Mouse (Mus musculus) lung, postnatal 0 days (tissue): ENCODE measurements around the gene Asic2. TPM values are rescaled to one million over a fixed set of nuclear protein-coding genes. Genes with fewer than 3 reads are reported as not detected.

ENCODE experiments used
- ATAC-seq: fragments of 200-750 bp; cut with Nextera tagmentation; 2 replicates; pipeline ENCODE4 v1.8.0; 2017; ENCODE audit warnings: moderate library complexity
- DNase-seq: peaks from one replicate; pipeline ENCODE4 v3.0.0-alpha.2; 2016; ENCODE audit warnings: low spot score
- H3K27ac ChIP-seq: fragments of 300-500 bp; sonication (generic); 2 replicates; pipeline ENCODE4 v1.5.1; 2014; ENCODE audit warnings: antibody characterized with exemption, mild to moderate bottlenecking, low read length, mixed read lengths
- H3K27me3 ChIP-seq: fragments of 300-500 bp; sonication (generic); replicated peaks from 2 replicates; pipeline ENCODE4 v1.6.1; 2014; ENCODE audit warnings: low read length, mixed read lengths; ENCODE audit not compliant: insufficient read depth
- H3K36me3 ChIP-seq: fragments of 300-500 bp; sonication (generic); 2 replicates; pipeline ENCODE4 v1.6.1; 2014; ENCODE audit warnings: low read length, mixed read lengths; ENCODE audit not compliant: insufficient read depth
- H3K4me1 ChIP-seq: fragments of 300-500 bp; sonication (generic); 2 replicates; pipeline ENCODE4 v1.6.1; 2014; ENCODE audit warnings: antibody characterized with exemption, low read depth, low read length, mixed read lengths; ENCODE audit not compliant: insufficient read depth
- H3K4me2 ChIP-seq: fragments of 300-500 bp; sonication (generic); replicated peaks from 2 replicates; pipeline ENCODE4 v1.6.1; 2014; ENCODE audit warnings: low read depth, mild to moderate bottlenecking, low read length, moderate library complexity, mixed read lengths
- H3K4me3 ChIP-seq: fragments of 300-500 bp; sonication (generic); 2 replicates; pipeline ENCODE4 v1.5.1; 2014; ENCODE audit warnings: low read depth, low read length
- H3K9ac ChIP-seq: fragments of 300-500 bp; sonication (generic); replicated peaks from 2 replicates; pipeline ENCODE4 v1.6.1; 2014; ENCODE audit warnings: low read depth, mild to moderate bottlenecking
- H3K9me3 ChIP-seq: fragments of 300-500 bp; sonication (generic); 2 replicates; pipeline ENCODE4 v1.6.1; 2016; ENCODE audit warnings: low read length, mixed read lengths
- CTCF ChIP-seq: IDR thresholded peaks from 2 replicates; pipeline ENCODE4 v1.5.1; 2016; ENCODE audit warnings: antibody characterized with exemption, mild to moderate bottlenecking
- EP300 ChIP-seq: IDR thresholded peaks from 2 replicates; pipeline ENCODE4 v1.6.1; 2016; ENCODE audit warnings: antibody characterized with exemption, mild to moderate bottlenecking, control low read depth
- WGBS: fragments of 180-500 bp; shearing (Covaris S2); extraction: QIAGEN DNeasy Blood & Tissue Kit; methylation state at CpG from one replicate; pipeline ENCODE4 v1.1.7; 2014; 5-methylcytosine and 5-hydroxymethylcytosine counted together
- polyA plus RNA-seq: library from polyadenylated mRNA; unstranded; fragments of >200 nt; fragmentation: Nextera tagmentation; extraction: Ambion mirVana; gene quantifications from 2 replicates; pipeline ENCODE4 v1.2.1, GENCODE M21; 2015

The Asic2 gene
- polyA plus RNA-seq, 1 experiment from 2014 or later: 0.06 TPM

DNA sequence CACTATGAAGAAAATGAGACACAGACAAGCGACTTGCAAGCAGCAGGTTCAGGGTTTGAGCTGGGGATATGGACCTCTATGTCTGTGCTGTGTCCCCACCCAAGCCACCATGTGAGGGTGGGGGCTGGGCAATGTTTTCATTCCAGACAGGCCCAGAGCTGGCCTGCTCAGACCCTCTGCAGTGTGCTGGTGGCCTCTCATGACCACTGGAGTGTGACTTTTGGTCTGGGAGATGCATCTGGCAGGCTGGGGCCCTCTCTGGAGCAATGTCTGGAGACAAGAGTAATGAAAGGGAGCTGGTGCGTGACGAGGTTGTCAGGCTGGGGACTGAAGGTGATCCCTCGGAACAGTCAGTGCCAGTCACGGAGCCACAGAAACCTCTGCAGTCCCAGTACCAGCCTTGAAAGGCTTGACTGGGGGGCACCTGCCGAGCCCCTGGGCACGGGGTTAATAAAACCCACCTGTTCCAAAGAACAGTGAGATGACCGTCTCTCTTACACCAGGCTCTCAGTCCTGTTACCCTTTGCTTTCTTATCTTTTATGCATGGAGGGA lies 848.2 kb downstream of the Asic2 start:
- Histone ChIP-seq H3K36me3 (no peaks in the 10 kb centered on the region), H3K4me3 (no peak overlapping the region), H3K4me2 (no peak overlapping the region), H3K27me3 (no peaks in the 10 kb centered on the region), H3K4me1 (no peaks in the 10 kb centered on the region), H3K9me3 (no peaks in the 10 kb centered on the region), H3K27ac (no peak overlapping the region), H3K9ac (no peak overlapping the region)
- WGBS: 55% methylated on average over 8 of the region's 8 CpGs
- TF ChIP-seq EP300 (no peak), CTCF (no peak)
- DNase-seq (no peak), ATAC-seq (no peak)

DNA sequence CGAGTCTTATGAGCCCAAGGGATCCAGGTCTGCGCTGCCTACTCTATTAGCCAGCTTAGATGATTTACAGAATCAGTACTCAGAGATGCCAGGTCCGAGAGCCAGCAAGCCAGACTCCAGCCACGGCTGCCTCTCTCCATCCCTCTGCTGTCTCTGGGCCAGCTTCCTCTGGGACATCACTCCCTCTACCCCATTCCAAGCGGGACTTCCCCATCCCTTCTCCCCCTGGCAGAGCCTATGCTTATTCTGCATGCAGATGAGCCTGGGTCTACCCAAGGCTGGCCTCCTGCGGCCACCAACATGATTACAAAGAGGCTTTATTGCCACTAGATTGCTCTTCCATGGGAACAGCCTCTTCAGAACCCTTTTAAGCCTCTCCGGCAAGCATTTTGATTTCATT lies 850.2 kb downstream of the Asic2 start:
- no peak overlapping the region for H3K4me3 ChIP-seq
- ATAC-seq (no peak), DNase-seq (no peak)
- TF ChIP-seq EP300 (no peak), CTCF (no peak)
- H3K9me3 ChIP-seq: no peaks in the 10 kb centered on the region
- no peaks in the 10 kb centered on the region for H3K36me3 ChIP-seq
- no peaks in the 10 kb centered on the region for H3K27me3 ChIP-seq
- whole genome bisulfite sequencing: 52% methylated on average over 7 of the region's 7 CpGs
- no peak overlapping the region for H3K4me2 ChIP-seq
- no peak overlapping the region for H3K9ac ChIP-seq
- no peaks in the 10 kb centered on the region for H3K4me1 ChIP-seq
- H3K27ac ChIP-seq: no peak overlapping the region

DNA sequence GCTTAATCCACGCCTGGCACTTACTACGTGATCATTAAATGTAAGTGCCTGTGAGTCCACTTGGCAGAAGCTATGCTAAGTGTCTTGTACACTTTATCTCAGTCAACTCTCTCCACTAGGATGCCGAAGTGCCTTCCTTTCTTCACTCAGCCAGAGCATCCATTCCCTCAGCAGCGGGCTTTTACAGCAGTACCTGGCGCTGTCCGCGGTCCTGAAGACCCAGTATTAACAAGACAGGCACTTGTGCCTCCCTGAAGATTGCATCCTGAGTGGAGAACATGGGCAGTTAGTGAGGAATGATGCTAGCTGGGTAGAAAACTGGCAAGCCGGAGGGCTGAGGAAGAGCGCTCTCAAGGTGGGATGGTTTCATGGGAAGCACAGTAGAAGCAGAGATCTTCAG lies 852.6 kb downstream of the Asic2 start:
- Histone ChIP-seq H3K27me3 (no peaks in the 10 kb centered on the region), H3K27ac (no peak overlapping the region), H3K9me3 (no peaks in the 10 kb centered on the region), H3K36me3 (no peaks in the 10 kb centered on the region), H3K4me1 (no peaks in the 10 kb centered on the region), H3K9ac (no peak overlapping the region), H3K4me3 (no peak overlapping the region), H3K4me2 (no peak overlapping the region)
- ATAC-seq: no peak
- DNase-seq: peak; percentile 59
- WGBS: 38% methylated on average over 9 of the region's 9 CpGs
- TF ChIP-seq CTCF (no peak), EP300 (no peak)

DNA sequence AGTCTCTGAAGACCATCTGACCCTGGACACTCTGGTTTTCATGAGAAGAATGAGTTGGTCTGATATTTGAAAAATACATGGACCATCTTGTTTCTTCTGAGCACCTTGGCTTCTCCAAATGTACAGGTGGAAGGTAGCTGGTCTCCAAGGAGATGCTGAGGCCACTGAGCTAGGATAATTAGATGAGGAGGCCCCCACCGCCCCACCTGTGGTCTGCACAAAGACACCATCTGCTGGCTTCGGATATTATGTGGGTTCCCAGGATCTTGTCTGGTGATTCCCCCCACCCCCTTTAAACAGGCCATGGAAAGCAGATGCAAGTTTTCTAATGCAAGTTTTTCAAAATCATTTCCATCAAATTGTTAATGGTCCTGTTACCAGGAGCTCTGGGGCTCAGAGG lies 856.6 kb downstream of the Asic2 start:
- H3K9me3 ChIP-seq: no peaks in the 10 kb centered on the region
- no peak for ATAC-seq
- no peak overlapping the region for H3K4me2 ChIP-seq
- no peaks in the 10 kb centered on the region for H3K27me3 ChIP-seq
- H3K27ac ChIP-seq: no peak overlapping the region
- H3K4me1 ChIP-seq: no peaks in the 10 kb centered on the region
- TF ChIP-seq EP300: no peak
- no peak for TF ChIP-seq CTCF
- no peaks in the 10 kb centered on the region for H3K36me3 ChIP-seq
- H3K4me3 ChIP-seq: no peak overlapping the region
- no peak for DNase-seq
- WGBS: 89% methylated on average over 2 of the region's 2 CpGs
- no peak overlapping the region for H3K9ac ChIP-seq

DNA sequence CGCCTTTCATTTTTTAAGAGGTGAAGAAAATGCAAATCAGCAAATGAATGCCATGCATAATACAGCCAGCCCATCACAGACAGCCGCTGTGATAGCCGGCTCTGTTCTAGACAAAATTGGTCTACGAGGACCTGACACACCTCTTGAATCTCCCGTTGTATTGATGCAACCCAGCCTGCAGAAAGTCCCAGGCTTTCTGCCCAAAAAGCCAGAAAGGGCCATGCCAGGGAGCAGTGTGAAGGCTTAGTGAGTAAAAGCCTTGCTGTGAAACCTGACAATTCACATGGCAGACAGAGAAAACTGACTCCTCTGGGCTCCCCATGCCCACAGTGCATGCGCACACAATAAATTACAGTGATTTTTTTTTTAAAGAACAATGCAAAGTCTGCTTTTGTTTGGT lies 858.2 kb downstream of the Asic2 start:
- TF ChIP-seq CTCF (no peak), EP300 (no peak)
- Histone ChIP-seq H3K9me3 (no peaks in the 10 kb centered on the region), H3K4me1 (no peaks in the 10 kb centered on the region), H3K27ac (no peak overlapping the region), H3K27me3 (no peaks in the 10 kb centered on the region), H3K4me3 (no peak overlapping the region), H3K36me3 (no peaks in the 10 kb centered on the region), H3K4me2 (no peak overlapping the region), H3K9ac (no peak overlapping the region)
- DNase-seq (no peak), ATAC-seq (no peak)
- WGBS: 64% methylated on average over 6 of the region's 6 CpGs

GRCm38 (mm10) chr11:81106949-81107348 lies 861.3 kb downstream of the Asic2 start:
- no peak overlapping the region for H3K4me2 ChIP-seq
- DNase-seq: no peak
- WGBS: 89% methylated on average over 1 of the region's 1 CpGs

GRCm38 (mm10) chr11:81100829-81101228 lies 867.4 kb downstream of the Asic2 start:
- Histone ChIP-seq H3K9me3 (no peaks in the 10 kb centered on the region), H3K4me1 (no peaks in the 10 kb centered on the region), H3K36me3 (no peaks in the 10 kb centered on the region), H3K9ac (no peak overlapping the region), H3K27ac (no peak overlapping the region), H3K4me2 (no peak overlapping the region), H3K4me3 (no peak overlapping the region), H3K27me3 (no peaks in the 10 kb centered on the region)
- ATAC-seq: no peak
- WGBS: 71% methylated on average over 6 of the region's 6 CpGs
- no peak for DNase-seq
- TF ChIP-seq CTCF: no peak
- no peak for TF ChIP-seq EP300

More at GRCm38 (mm10) chr11:81106949-81107348, 861.3 kb downstream of the Asic2 start:
- no peaks in the 10 kb centered on the region for H3K36me3 ChIP-seq
- no peak for TF ChIP-seq EP300
- no peak for TF ChIP-seq CTCF
- no peak overlapping the region for H3K27ac ChIP-seq
- no peaks in the 10 kb centered on the region for H3K27me3 ChIP-seq
- H3K9me3 ChIP-seq: no peaks in the 10 kb centered on the region
- H3K9ac ChIP-seq: no peak overlapping the region
- no peak for ATAC-seq
- H3K4me3 ChIP-seq: no peak overlapping the region
- no peaks in the 10 kb centered on the region for H3K4me1 ChIP-seq
